Mouse (Mus musculus): ENCODE measurements around the gene Hist2h2be.
A peak's percentile ranks its signal among the peaks of the same experiment; 100 is the strongest.
"Not testable (repeated sequence)": the region's sequence is repeated elsewhere in the genome, so short reads cannot be mapped to it uniquely, and the experiment has no call there.

Gene Hist2h2be

GRCm38 (mm10) chr3:96262216-96262875 is 41.4 kb downstream of the Hist2h2be start:
- peak; percentile 87 for DNase-seq (ENCODE audit: extremely low spot score)

GRCm38 (mm10) chr3:96262979-96263550 is 42.1 kb downstream of the Hist2h2be start, which contains the start of gene Hist2h4:
Gene Hist2h4, minus strand, starts transcription at chr3:96263311.
- DNase-seq (ENCODE audit: extremely low spot score), result peak; percentile 99

GRCm38 (mm10) chr3:96263558-96264403 is 42.9 kb downstream of the Hist2h2be start:
- peak; percentile 71 for DNase-seq (ENCODE audit: extremely low spot score)

- peak; percentile 45 for DNase-seq (ENCODE audit: extremely low spot score)
Measured at GRCm38 (mm10) chr3:96264404-96264949, 43.6 kb downstream of the Hist2h2be start.

GRCm38 (mm10) chr3:96266132-96266710 is 45.3 kb downstream of the Hist2h2be start:
- DNase-seq (ENCODE audit: extremely low spot score), result no peak

GRCm38 (mm10) chr3:96267541-96267940 is 46.6 kb downstream of the Hist2h2be start:
- DNase-seq (ENCODE audit: extremely low spot score), result no peak

- peak; percentile 89 for DNase-seq (ENCODE audit: extremely low spot score)
Measured at GRCm38 (mm10) chr3:96268051-96268775, 47.3 kb downstream of the Hist2h2be start, which contains the start of gene Hist2h3b. Gene Hist2h3b, plus strand, starts transcription at chr3:96268654.

GRCm38 (mm10) chr3:96268776-96269378 is 48.0 kb downstream of the Hist2h2be start:
- DNase-seq (ENCODE audit: extremely low spot score), result not testable (repeated sequence)

- DNase-seq (ENCODE audit: extremely low spot score), result peak; percentile 96
Measured at GRCm38 (mm10) chr3:96269511-96270474, 48.9 kb downstream of the Hist2h2be start, which contains the start of gene Hist2h2bb. Gene Hist2h2bb, plus strand, starts transcription at chr3:96269752.
